Mouse (Mus musculus): ENCODE results near the gene Atp2a2.

Atp2a2 gene

DNA sequence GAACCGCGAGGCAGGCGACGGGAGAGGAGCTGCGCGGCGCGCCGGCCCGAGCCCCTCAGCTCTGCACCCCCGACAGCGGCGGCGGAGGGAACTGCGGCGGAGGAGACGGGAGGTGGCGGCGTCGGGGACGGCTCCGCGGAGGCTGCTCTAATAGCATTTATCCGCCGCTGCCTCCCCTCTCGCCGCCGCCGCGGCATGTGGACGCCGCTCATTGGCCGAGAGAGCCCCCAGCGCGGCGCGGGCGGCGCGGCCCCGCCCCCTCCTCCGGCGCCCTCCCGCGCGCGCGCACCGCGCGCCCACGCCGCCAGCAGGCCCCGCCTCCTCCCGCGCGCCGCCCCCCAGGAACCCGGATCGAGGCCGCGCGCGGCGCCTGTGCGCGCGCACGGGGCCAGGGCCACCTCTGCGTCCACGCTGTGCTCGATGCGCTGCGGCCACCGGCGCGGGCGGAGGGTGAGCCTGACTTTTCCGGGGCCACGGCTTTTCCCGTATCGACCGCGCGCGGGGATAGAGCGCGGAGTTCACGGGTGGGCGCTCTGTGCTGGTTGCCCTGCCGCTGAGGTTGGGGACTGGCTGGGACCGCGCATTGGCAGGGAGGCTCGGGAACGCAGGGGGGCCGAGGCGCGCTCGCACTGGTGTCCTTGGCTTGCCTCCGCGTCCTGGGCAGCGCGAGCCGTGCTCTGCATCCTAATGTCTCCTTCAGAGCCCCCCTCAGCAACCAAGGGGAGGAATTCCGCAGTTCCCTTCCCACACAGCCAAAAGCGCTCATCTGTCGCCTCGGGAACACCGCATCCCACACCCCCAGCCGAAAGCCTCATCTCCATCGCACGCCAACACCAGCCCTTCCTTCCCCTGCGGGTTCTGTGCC is at the start of gene Atp2a2:
Atp2a2 (minus strand) TSS at position 149 of the 865 bp plus-strand sequence.
- peak; percentile 94 to 97 for DNase-seq (ENCODE audit: inconsistent age in 2 of 2, low spot score in 1 of 2)

- DNase-seq (ENCODE audit: inconsistent age in 2 of 2, low spot score in 1 of 2): no peak
Observed at GRCm38 (mm10) chr5:122550460-122550859, 48.4 kb upstream of the Atp2a2 start.

- peak; percentile 41 to 75 for DNase-seq (ENCODE audit: inconsistent age in 2 of 2, low spot score in 1 of 2)
Observed at GRCm38 (mm10) chr5:122548671-122549070, 46.6 kb upstream of the Atp2a2 start.

DNA sequence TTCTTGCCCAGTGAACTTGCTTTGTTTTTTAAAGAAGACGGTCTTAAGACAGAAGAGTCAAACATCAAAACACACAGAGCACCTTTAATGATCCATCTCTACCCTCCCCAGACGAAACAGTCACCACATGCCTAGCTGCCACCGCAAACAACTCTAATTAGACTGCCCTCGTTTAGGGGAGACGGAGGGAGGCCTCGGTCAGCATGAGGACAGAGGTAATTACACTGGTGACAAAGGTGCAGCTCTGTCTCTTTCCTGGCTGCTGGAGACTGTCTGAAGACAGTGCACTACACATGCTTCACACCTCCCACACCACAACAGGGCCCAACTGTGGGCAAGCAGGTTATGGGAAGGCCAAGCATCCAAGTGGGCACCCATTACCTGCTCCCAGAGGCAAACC is 45.8 kb upstream of the Atp2a2 start:
- peak in 1 of 2 experiments; percentile 61 for DNase-seq (ENCODE audit: inconsistent age in 2 of 2, low spot score in 1 of 2)

DNA sequence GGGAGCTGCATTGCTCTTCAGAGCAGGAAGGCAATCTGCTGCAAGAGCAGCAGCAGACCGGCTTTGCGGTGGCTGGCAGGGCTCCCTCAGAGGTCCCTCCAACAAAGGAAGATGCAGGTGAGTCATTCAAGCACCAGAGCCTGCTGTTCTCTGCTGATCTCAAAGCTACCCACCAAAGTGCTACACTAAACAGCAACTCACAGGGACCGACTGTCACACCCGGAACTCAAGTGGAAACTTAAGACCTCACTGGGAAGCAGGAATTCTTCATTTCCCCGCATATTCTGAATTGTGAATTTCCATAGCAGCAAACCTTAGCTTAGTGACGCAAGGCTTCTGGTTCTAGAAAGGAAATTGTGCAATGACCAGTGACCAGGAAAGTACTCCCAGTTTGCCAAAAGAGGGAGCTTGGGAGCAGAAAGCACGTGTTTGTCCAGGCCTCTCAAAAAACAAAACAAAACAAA is 45.3 kb upstream of the Atp2a2 start:
- DNase-seq (ENCODE audit: inconsistent age in 2 of 2, low spot score in 1 of 2): peak; percentile 81 to 95

GRCm38 (mm10) chr5:122543392-122543791 is 41.4 kb upstream of the Atp2a2 start:
- peak in 1 of 2 experiments; percentile 57 for DNase-seq (ENCODE audit: inconsistent age in 2 of 2, low spot score in 1 of 2)

DNA sequence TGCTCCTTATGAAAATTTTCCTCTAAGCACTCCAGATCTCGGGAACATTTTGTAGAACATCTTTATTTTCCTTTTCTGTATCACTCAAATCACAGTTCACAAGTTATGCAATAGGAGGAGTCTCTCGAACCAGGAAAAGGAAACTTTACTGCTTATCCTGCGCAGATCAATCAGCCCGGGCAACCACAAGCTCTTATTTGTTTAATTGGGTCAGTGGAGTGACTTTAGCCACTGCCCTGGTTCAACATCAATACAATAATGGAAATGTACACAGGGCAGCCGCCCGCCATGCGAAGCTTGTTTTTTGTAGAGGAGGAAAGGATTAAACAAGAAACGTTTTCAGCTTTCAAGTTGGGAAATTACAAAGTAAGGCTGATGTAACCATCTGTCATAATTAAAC is 39.8 kb upstream of the Atp2a2 start:
- no peak for DNase-seq (ENCODE audit: inconsistent age in 2 of 2, low spot score in 1 of 2)

- no peak for DNase-seq (ENCODE audit: inconsistent age in 2 of 2, low spot score in 1 of 2)
Observed at GRCm38 (mm10) chr5:122538077-122538476, 36.1 kb upstream of the Atp2a2 start.

DNA sequence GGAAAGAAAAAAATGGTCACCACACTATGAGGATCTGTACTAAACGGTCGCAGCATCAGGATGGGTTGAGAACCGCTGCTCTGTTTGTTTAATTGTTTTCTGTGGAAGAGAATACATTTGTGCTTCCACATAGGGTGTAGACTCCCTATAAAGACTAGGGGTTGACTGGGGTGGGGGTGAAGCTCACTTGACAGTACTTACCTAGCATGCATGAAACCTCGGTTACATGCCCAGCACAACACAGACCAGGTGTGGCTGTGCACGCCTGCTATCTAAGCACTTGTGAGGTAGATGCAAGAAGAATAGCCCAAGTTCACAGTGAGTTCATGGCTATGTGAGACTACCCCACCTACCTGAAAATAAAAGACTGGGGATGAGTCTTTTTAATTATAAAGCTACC is 35.6 kb upstream of the Atp2a2 start:
- no peak for DNase-seq (ENCODE audit: inconsistent age in 2 of 2, low spot score in 1 of 2)

DNA sequence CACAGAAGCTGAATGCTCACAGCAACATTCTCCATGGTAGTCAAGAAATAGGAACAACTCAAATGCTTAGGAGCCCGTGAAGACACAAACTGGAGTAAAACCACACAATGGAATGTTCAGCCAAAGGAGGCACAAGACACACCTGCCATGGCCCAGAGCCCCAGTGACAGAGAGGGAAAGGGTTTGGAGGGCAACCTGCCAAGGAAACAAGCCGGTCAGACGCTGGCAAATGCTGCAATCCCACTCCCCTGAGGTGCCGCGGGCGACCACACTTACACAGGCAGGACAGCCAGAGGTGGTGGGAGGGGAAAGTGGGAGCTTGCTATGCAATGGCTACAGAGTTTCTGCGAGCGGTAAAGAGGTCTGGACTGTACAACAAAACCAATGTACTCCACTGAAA is 31.9 kb upstream of the Atp2a2 start:
- DNase-seq (ENCODE audit: inconsistent age in 2 of 2, low spot score in 1 of 2): no peak

- DNase-seq (ENCODE audit: inconsistent age in 2 of 2, low spot score in 1 of 2): peak in 1 of 2 experiments; percentile 80
Observed at GRCm38 (mm10) chr5:122529913-122530604, 28.0 kb upstream of the Atp2a2 start.

DNA sequence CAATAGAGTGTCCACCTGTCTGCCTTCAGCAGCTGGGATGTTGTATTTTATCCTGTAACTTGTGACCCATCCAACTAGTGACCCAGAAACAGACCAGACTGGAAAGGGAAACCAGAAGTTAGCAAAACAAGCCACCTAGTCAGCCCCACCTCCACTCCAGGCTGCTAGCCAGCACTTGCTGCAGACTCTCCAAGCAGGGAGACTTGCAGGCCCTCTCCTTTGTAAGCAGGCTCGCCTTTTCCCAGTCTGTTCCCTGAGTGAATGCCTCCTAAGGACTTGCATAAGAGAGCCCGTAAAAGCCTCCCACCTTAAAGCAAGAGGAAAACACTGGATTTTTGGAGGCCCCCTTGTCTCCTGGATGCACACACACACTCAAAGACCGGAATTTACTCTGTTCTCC is 27.3 kb upstream of the Atp2a2 start:
- peak; percentile 66 to 90 for DNase-seq (ENCODE audit: inconsistent age in 2 of 2, low spot score in 1 of 2)

GRCm38 (mm10) chr5:122528591-122528990 is 26.6 kb upstream of the Atp2a2 start:
- DNase-seq (ENCODE audit: inconsistent age in 2 of 2, low spot score in 1 of 2): no peak

DNA sequence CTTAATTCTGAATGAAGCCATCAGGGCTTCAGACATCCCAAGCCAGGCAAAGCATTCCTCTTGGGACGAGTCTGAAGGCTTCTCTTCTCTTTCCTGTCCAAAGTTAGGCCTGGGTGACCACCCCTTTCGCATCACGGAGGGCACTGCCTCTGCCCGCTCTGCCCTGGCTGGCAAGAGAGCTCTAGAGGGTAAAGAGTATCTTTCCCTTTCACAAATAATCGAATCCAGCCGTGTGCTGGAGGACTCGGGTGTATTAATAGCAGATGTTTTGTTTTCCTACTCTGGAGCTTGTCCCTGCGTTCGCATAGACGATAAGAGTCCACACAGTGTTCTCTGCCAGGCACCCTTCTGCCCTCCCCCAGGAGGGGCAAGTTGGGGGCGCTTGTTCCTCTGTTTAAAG is 25.7 kb upstream of the Atp2a2 start:
- no peak for DNase-seq (ENCODE audit: inconsistent age in 2 of 2, low spot score in 1 of 2)

- peak in 1 of 2 experiments; percentile 58 for DNase-seq (ENCODE audit: inconsistent age in 2 of 2, low spot score in 1 of 2)
Observed at GRCm38 (mm10) chr5:122526878-122527730, 25.1 kb upstream of the Atp2a2 start.

GRCm38 (mm10) chr5:122526405-122526804 is 24.4 kb upstream of the Atp2a2 start:
- DNase-seq (ENCODE audit: inconsistent age in 2 of 2, low spot score in 1 of 2): peak in 1 of 2 experiments; percentile 50

DNA sequence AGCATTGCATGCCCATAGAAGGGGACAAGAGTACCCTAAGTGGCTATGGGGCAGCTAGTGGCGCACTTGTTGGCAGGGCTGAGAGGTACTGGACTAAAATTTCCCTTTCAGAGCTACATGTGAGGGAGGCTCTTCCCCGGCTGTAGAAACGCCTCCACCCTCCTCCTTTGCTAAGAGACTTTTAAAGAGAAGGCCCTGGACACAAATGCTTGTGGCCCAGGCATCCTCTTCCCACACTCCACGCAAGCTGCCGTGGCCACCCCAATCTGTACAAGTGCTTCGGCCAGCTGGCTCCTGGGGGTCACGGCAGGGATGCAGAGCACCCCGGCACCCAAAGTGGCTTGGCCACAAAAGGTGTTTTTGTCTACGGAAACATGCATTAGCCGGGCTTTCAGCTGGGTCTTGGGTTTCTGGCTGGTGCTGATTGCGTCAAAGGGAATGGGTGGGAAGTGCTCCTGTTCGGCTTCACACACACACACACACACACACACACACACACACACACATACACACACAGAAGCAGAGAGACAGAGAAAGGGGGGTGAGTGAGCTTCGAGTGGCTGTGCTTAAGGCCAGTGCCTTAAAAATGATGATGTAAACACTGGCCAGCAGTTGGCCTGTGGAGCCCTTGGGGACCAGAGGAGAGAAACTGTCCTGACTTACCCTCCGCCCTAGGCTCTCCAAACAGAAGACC is 23.4 kb upstream of the Atp2a2 start:
- no peak for DNase-seq (ENCODE audit: inconsistent age in 2 of 2, low spot score in 1 of 2)

DNA sequence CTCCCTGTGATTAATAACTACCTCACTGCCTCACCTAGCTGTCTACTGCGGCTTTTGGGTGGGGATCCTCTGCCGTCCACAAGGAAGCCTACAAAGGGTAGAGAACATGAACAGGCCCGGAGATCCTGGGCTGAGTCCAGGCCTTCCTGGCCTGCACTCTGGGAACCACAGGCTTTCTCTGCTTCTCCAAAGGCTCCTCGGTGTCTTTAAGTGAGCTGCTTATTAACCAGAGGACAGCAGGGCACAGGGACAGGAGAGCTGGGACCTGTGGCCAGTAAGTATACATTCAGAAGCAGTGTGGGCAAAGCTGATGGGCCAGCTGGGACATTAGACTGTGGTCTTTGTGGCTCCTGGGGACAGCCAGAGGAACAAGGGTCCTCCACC is 22.8 kb upstream of the Atp2a2 start:
- peak in 1 of 2 experiments; percentile 58 for DNase-seq (ENCODE audit: inconsistent age in 2 of 2, low spot score in 1 of 2)

- peak; percentile 59 to 75 for DNase-seq (ENCODE audit: inconsistent age in 2 of 2, low spot score in 1 of 2)
Observed at GRCm38 (mm10) chr5:122524244-122524643, 22.2 kb upstream of the Atp2a2 start.

DNA sequence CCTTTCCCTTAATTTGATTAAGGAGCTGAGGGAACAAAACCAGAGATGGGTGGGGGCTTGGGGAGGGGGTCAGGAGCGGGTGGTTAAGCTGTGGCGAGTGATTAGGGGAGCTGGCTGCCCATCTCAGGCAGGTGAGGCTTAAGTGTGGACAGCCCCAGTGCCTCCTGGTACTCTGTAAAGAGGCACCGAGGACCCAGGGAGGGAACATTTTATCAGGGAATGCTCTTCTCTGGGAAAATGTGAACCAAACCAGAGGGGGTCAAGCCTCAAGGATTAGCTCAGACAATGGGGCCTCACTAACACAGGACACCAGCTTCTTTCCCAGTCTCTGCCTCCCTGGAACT is 19.1 kb upstream of the Atp2a2 start:
- DNase-seq (ENCODE audit: inconsistent age in 2 of 2, low spot score in 1 of 2): no peak
